In genomic region chr10:115468632-115469031, GRCm38 (mm10) we compare ENCODE assay signal across 20 mouse cellular contexts.
DNase-seq lines count a peak whose midpoint lies in the region; ATAC-seq and TF ChIP-seq lines count a peak whose summit lies in the region.
"Had no signal": no experiment of that assay in that cellular context is flagged by ENCODE, and none has a peak within 500 bp of the region (broad histone marks: within the 10 kb centered on the region; RNA-seq: fewer than 3 reads in every experiment).

No protein-coding gene starts in this region.

- WGBS in forebrain, embryonic 11.5 days, result 41% methylated on average over 7 of the region's 7 CpGs
- 32% methylated on average over 7 of the region's 7 CpGs for WGBS in forebrain, postnatal 0 days
- 39% methylated on average over 7 of the region's 7 CpGs for WGBS in midbrain, embryonic 11.5 days
- WGBS in midbrain, postnatal 0 days, result 45% methylated on average over 7 of the region's 7 CpGs
- 21% methylated on average over 7 of the region's 7 CpGs for WGBS in forebrain, embryonic 16.5 days
- WGBS in neural tube, embryonic 12.5 days, result 30% methylated on average over 7 of the region's 7 CpGs

- no peaks in the 10 kb centered on the region for H3K9me3 ChIP-seq in forebrain, embryonic 11.5 days (ENCODE audit: control insufficient read depth, low read length)
- 0 out of 2 replicates have a peak, but pooled peaks cover 3% of the 10 kb centered on the region for H3K9me3 ChIP-seq in forebrain, postnatal 0 days (ENCODE audit: low read length)
- H3K9me3 ChIP-seq in midbrain, embryonic 11.5 days (ENCODE audit: control insufficient read depth, low read length), result no peaks in the 10 kb centered on the region
- H3K9me3 ChIP-seq in midbrain, postnatal 0 days (ENCODE audit: low read length), result no peaks in the 10 kb centered on the region
- no peaks in the 10 kb centered on the region for H3K9me3 ChIP-seq in forebrain, embryonic 16.5 days (ENCODE audit: control insufficient read depth, low read length)
- H3K9me3 ChIP-seq in neural tube, embryonic 12.5 days, result no peaks in the 10 kb centered on the region
- H3K9me3 ChIP-seq: heart, embryonic 10.5 days; limb, embryonic 13.5 days; liver, embryonic 13.5 days had no signal

- no peak overlapping the region for H3K27ac ChIP-seq in forebrain, embryonic 11.5 days (ENCODE audit: low read depth, low read length)
- no peak overlapping the region for H3K27ac ChIP-seq in forebrain, postnatal 0 days (ENCODE audit: low read depth, low read length)
- no peak overlapping the region; the same call in 1 of the 2 replicates for H3K27ac ChIP-seq in midbrain, embryonic 11.5 days (ENCODE audit: low read depth, low read length)
- H3K27ac ChIP-seq in midbrain, postnatal 0 days (ENCODE audit: low read depth, low read length), result no peak overlapping the region
- H3K27ac ChIP-seq in forebrain, embryonic 16.5 days (ENCODE audit: low read length), result no peak overlapping the region
- H3K27ac ChIP-seq in neural tube, embryonic 12.5 days, result no peak overlapping the region
- H3K27ac ChIP-seq: heart, embryonic 10.5 days; limb, embryonic 13.5 days; liver, embryonic 13.5 days had no signal

- TF ChIP-seq CTCF in forebrain, postnatal 0 days (IDR thresholded peaks at IDR 0.05; ENCODE audit: low read depth), result no peak
- no peak for TF ChIP-seq CTCF in midbrain, postnatal 0 days (IDR thresholded peaks at IDR 0.05)

- DNase-seq in forebrain, embryonic 11.5 days (ENCODE audit: low spot score), result no peak
- no peak for DNase-seq in forebrain, postnatal 0 days
- DNase-seq in midbrain, embryonic 11.5 days (ENCODE audit: low spot score, missing footprints), result no peak
- DNase-seq in midbrain, postnatal 0 days (ENCODE audit: low spot score), result no peak
- no peak for DNase-seq in left cerebral cortex, postnatal 4 days
- DNase-seq in right cerebral cortex, postnatal 14 days, result no peak
- DNase-seq: adrenal gland, postnatal 14 days; gastrocnemius, postnatal 36 days; heart, postnatal 10 days; kidney, adult 9 months; kidney, postnatal 4 days; layer of hippocampus, adult 9-11 months; liver, embryonic 13.5 days; lung, postnatal 4 days; thymus, adult 2 months had no signal

- H3K4me3 ChIP-seq in forebrain, embryonic 11.5 days (ENCODE audit: low read depth, low read length), result no peak overlapping the region
- no peak overlapping the region for H3K4me3 ChIP-seq in forebrain, postnatal 0 days (ENCODE audit: low read depth, low read length)
- H3K4me3 ChIP-seq in midbrain, embryonic 11.5 days (ENCODE audit: low read depth, low read length), result no peak overlapping the region
- no peak overlapping the region for H3K4me3 ChIP-seq in midbrain, postnatal 0 days (ENCODE audit: low read depth, low read length)
- no peak overlapping the region for H3K4me3 ChIP-seq in forebrain, embryonic 16.5 days (replicated peaks; ENCODE audit: low read length)
- no peak overlapping the region for H3K4me3 ChIP-seq in neural tube, embryonic 12.5 days
- H3K4me3 ChIP-seq: heart, embryonic 10.5 days; limb, embryonic 13.5 days; liver, embryonic 13.5 days had no signal

- H3K27me3 ChIP-seq in forebrain, embryonic 11.5 days (ENCODE audit: control insufficient read depth, insufficient read depth, low read length), result peaks cover 54% of the 10 kb centered on the region
- H3K27me3 ChIP-seq in forebrain, postnatal 0 days (ENCODE audit: insufficient read depth, low read length), result peaks cover 59% of the 10 kb centered on the region
- H3K27me3 ChIP-seq in midbrain, embryonic 11.5 days (ENCODE audit: control insufficient read depth, insufficient read depth, low read length), result no peaks in the 10 kb centered on the region
- no peaks in the 10 kb centered on the region for H3K27me3 ChIP-seq in midbrain, postnatal 0 days (ENCODE audit: insufficient read depth, low read length)
- peaks cover 71% of the 10 kb centered on the region for H3K27me3 ChIP-seq in forebrain, embryonic 16.5 days (replicated peaks; ENCODE audit: control insufficient read depth, insufficient read depth, low read length)
- H3K27me3 ChIP-seq in neural tube, embryonic 12.5 days (replicated peaks), result no peaks in the 10 kb centered on the region
- H3K27me3 ChIP-seq: liver, embryonic 13.5 days had no signal

- H3K36me3 ChIP-seq in forebrain, embryonic 11.5 days (ENCODE audit: control insufficient read depth, insufficient read depth, low read length), result no peaks in the 10 kb centered on the region
- no peaks in the 10 kb centered on the region for H3K36me3 ChIP-seq in forebrain, postnatal 0 days (ENCODE audit: insufficient read depth)
- no peaks in the 10 kb centered on the region for H3K36me3 ChIP-seq in midbrain, embryonic 11.5 days (ENCODE audit: control insufficient read depth, insufficient read depth, low read length)
- no peaks in the 10 kb centered on the region for H3K36me3 ChIP-seq in midbrain, postnatal 0 days (ENCODE audit: insufficient read depth, low read length)
- no peaks in the 10 kb centered on the region for H3K36me3 ChIP-seq in forebrain, embryonic 16.5 days (ENCODE audit: control insufficient read depth, insufficient read depth)
- H3K36me3 ChIP-seq in neural tube, embryonic 12.5 days, result no peaks in the 10 kb centered on the region
- H3K36me3 ChIP-seq: heart, embryonic 10.5 days; limb, embryonic 13.5 days; liver, embryonic 13.5 days had no signal

- H3K4me1 ChIP-seq in forebrain, embryonic 11.5 days (replicated peaks; ENCODE audit: control insufficient read depth, insufficient read depth, low read length), result no peaks in the 10 kb centered on the region
- H3K4me1 ChIP-seq in forebrain, postnatal 0 days (ENCODE audit: insufficient read depth), result no peaks in the 10 kb centered on the region
- peaks cover 5% of the 10 kb centered on the region for H3K4me1 ChIP-seq in midbrain, embryonic 11.5 days (ENCODE audit: control insufficient read depth, insufficient read depth, low read length)
- no peaks in the 10 kb centered on the region for H3K4me1 ChIP-seq in midbrain, postnatal 0 days (ENCODE audit: insufficient read depth, low read length)
- 0 out of 2 replicates have a peak, but pooled peaks cover 3% of the 10 kb centered on the region for H3K4me1 ChIP-seq in forebrain, embryonic 16.5 days (replicated peaks; ENCODE audit: control insufficient read depth, insufficient read depth, low read length)
- no peaks in the 10 kb centered on the region; the same call in 1 of the 2 replicates for H3K4me1 ChIP-seq in neural tube, embryonic 12.5 days
- H3K4me1 ChIP-seq: heart, embryonic 10.5 days; limb, embryonic 13.5 days; liver, embryonic 13.5 days had no signal

- ATAC-seq in forebrain, embryonic 11.5 days (replicated peaks; ENCODE audit: low FRiP score), result peak; percentile 34
- ATAC-seq in forebrain, postnatal 0 days, result no peak
- ATAC-seq in midbrain, embryonic 11.5 days (ENCODE audit: low FRiP score), result peak; percentile 25; the same call in 1 of the 2 replicates
- ATAC-seq in midbrain, postnatal 0 days (ENCODE audit: low FRiP score), result no peak
- peak; percentile 8; the same call in 1 of the 2 replicates for ATAC-seq in forebrain, embryonic 16.5 days
- ATAC-seq in neural tube, embryonic 12.5 days (ENCODE audit: low FRiP score, low read depth), result peak; percentile 55

- intact Hi-C loops in left cerebral cortex, postnatal 4 days (cut with DNase I), result no loop called here

- H3K4me2 ChIP-seq in forebrain, embryonic 11.5 days (ENCODE audit: low read depth, low read length, severe bottlenecking), result no peak overlapping the region
- no peak overlapping the region for H3K4me2 ChIP-seq in forebrain, postnatal 0 days (ENCODE audit: low read depth)
- no peak overlapping the region for H3K4me2 ChIP-seq in midbrain, embryonic 11.5 days
- no peak overlapping the region for H3K4me2 ChIP-seq in midbrain, postnatal 0 days (ENCODE audit: low read depth, low read length, poor library complexity, severe bottlenecking)
- no peak overlapping the region for H3K4me2 ChIP-seq in forebrain, embryonic 16.5 days (ENCODE audit: low read length)
- H3K4me2 ChIP-seq in neural tube, embryonic 12.5 days (replicated peaks), result no peak overlapping the region
- H3K4me2 ChIP-seq: limb, embryonic 13.5 days; liver, embryonic 13.5 days; lung, embryonic 14.5 days had no signal

- no peak overlapping the region for H3K9ac ChIP-seq in forebrain, embryonic 11.5 days (ENCODE audit: low read length)
- H3K9ac ChIP-seq in forebrain, postnatal 0 days, result no peak overlapping the region
- no peak overlapping the region for H3K9ac ChIP-seq in midbrain, embryonic 11.5 days (ENCODE audit: low read length)
- no peak overlapping the region for H3K9ac ChIP-seq in midbrain, postnatal 0 days (replicated peaks; ENCODE audit: low read length, poor library complexity, severe bottlenecking)
- no peak overlapping the region for H3K9ac ChIP-seq in forebrain, embryonic 16.5 days (replicated peaks; ENCODE audit: low read depth, low read length)
- H3K9ac ChIP-seq in neural tube, embryonic 12.5 days, result no peak overlapping the region
- H3K9ac ChIP-seq: limb, embryonic 13.5 days; liver, embryonic 13.5 days; lung, embryonic 14.5 days had no signal

Comparison
In these comparisons a context has a peak if more than half of its experiments do, and no peak if none do; other contexts are left out.
1. ATAC-seq: peak in forebrain, embryonic 11.5 days (single experiment), midbrain, embryonic 11.5 days (single experiment), forebrain, embryonic 16.5 days (single experiment) and neural tube, embryonic 12.5 days (single experiment); none in forebrain, postnatal 0 days (single experiment) and midbrain, postnatal 0 days (single experiment).